Mouse (Mus musculus) liver, adult 2 months (tissue): ENCODE data around the gene Hacd2. TPM values are rescaled to one million over a fixed set of nuclear protein-coding genes. Genes with fewer than 3 reads are reported as not detected.
A peak's percentile ranks its signal among the peaks of the same experiment; 100 is the strongest.

ENCODE experiments used
- DNase-seq: peaks from one replicate; pipeline ENCODE4 v3.0.0-alpha.2; 2011; ENCODE audit warnings: low read depth, low spot score; ENCODE audit errors: extremely low read depth
- H3K27ac ChIP-seq: fragments of 200-500 bp; replicated peaks from 2 replicates; pipeline ENCODE4 v1.5.1; 2012; ENCODE audit warnings: low read depth, mild to moderate bottlenecking, control low read depth, inconsistent platforms, low read length; ENCODE audit not compliant: insufficient read depth
- H3K27me3 ChIP-seq: fragments of 200-500 bp; 2 replicates; pipeline ENCODE4 v1.6.1; 2012; ENCODE audit warnings: mild to moderate bottlenecking, moderate library complexity, low read length, inconsistent platforms; ENCODE audit not compliant: control insufficient read depth, insufficient read depth
- H3K36me3 ChIP-seq: fragments of 200-500 bp; 2 replicates; pipeline ENCODE4 v1.6.1; 2012; ENCODE audit warnings: low read length, inconsistent platforms; ENCODE audit not compliant: control insufficient read depth, insufficient read depth
- H3K4me1 ChIP-seq: fragments of 200-500 bp; 2 replicates; pipeline ENCODE4 v1.6.1; 2011; ENCODE audit warnings: low read length; ENCODE audit not compliant: control insufficient read depth, insufficient read depth
- H3K4me3 ChIP-seq: fragments of 200-500 bp; 2 replicates; pipeline ENCODE4 v1.5.1; 2011; ENCODE audit warnings: low read depth, mild to moderate bottlenecking, control low read depth, low read length, moderate library complexity; ENCODE audit not compliant: insufficient read depth
- H3K79me2 ChIP-seq: fragments of 200-500 bp; 2 replicates; pipeline ENCODE4 v1.6.1; 2012; ENCODE audit warnings: inconsistent platforms, mild to moderate bottlenecking, low read length, moderate library complexity; ENCODE audit not compliant: control insufficient read depth, insufficient read depth
- H3K9ac ChIP-seq: fragments of 200-500 bp; 2 replicates; pipeline ENCODE4 v1.6.1; 2012; ENCODE audit warnings: low read depth, mild to moderate bottlenecking, control low read depth, inconsistent platforms, low read length
- CTCF ChIP-seq: fragments of 200-500 bp; IDR thresholded peaks from 2 replicates; pipeline ENCODE4 v1.5.1; 2011; ENCODE audit warnings: low read depth, low read length, control low read depth
- POLR2A ChIP-seq: fragments of 200-500 bp; IDR thresholded peaks from 2 replicates; pipeline ENCODE4 v1.6.1; 2011; ENCODE audit warnings: low read length, control low read depth; ENCODE audit not compliant: insufficient read depth; ENCODE audit errors: extremely low read depth
- WGBS: fragments of 180-500 bp; shearing (Covaris S2); methylation state at CpG from one replicate; pipeline ENCODE4 v1.1.7; 2018; 5-methylcytosine and 5-hydroxymethylcytosine counted together
- polyA plus RNA-seq: library from polyadenylated mRNA; depleted of rRNA; stranded (reverse); fragments of >200 nt; gene quantifications from 2 replicates; pipeline ENCODE4 v1.2.3, GENCODE M21; 2012
- total RNA-seq: library from RNA; depleted of rRNA; stranded (reverse); fragments of >200 nt; gene quantifications from 2 replicates; pipeline ENCODE4 v1.2.3, GENCODE M21; 2014

Gene Hacd2
- total and polyA plus RNA-seq, 2 experiments, result 19.8 to 70.7 TPM

- no peak for TF ChIP-seq POLR2A
- TF ChIP-seq CTCF, result 0 out of 2 replicates have a peak, but pooled peaks have one; percentile 9
- no peaks in the 10 kb centered on the region for H3K79me2 ChIP-seq
- no peak overlapping the region for H3K9ac ChIP-seq
- H3K4me3 ChIP-seq, result no peak overlapping the region
- no peak for DNase-seq
- no peaks in the 10 kb centered on the region for H3K4me1 ChIP-seq
- H3K27ac ChIP-seq, result no peak overlapping the region
- no peaks in the 10 kb centered on the region for H3K27me3 ChIP-seq
- H3K36me3 ChIP-seq, result peaks cover 11% of the 10 kb centered on the region
- 74% methylated on average over 8 of the region's 8 CpGs for WGBS
Observed at GRCm38 (mm10) chr16:35111143-35111620, 89.0 kb downstream of the Hacd2 start.

- Histone ChIP-seq H3K4me3 (no peak overlapping the region), H3K36me3 (no peaks in the 10 kb centered on the region), H3K79me2 (no peaks in the 10 kb centered on the region), H3K27ac (no peak overlapping the region), H3K4me1 (no peaks in the 10 kb centered on the region), H3K27me3 (no peaks in the 10 kb centered on the region), H3K9ac (no peak overlapping the region)
- 88% methylated on average over 5 of the region's 5 CpGs for WGBS
- TF ChIP-seq CTCF (no peak), POLR2A (no peak)
- no peak for DNase-seq
Observed at GRCm38 (mm10) chr16:35113496-35113895, 91.3 kb downstream of the Hacd2 start.

GRCm38 (mm10) chr16:35116328-35116956, 94.2 kb downstream of the Hacd2 start:
- H3K79me2 ChIP-seq, result no peaks in the 10 kb centered on the region
- WGBS, result 87% methylated on average over 7 of the region's 7 CpGs
- H3K9ac ChIP-seq, result no peak overlapping the region
- no peaks in the 10 kb centered on the region for H3K27me3 ChIP-seq
- H3K36me3 ChIP-seq, result no peaks in the 10 kb centered on the region
- no peaks in the 10 kb centered on the region for H3K4me1 ChIP-seq
- no peak for DNase-seq
- TF ChIP-seq CTCF (no peak), POLR2A (no peak)
- H3K27ac ChIP-seq, result no peak overlapping the region
- no peak overlapping the region for H3K4me3 ChIP-seq

GRCm38 (mm10) chr16:35117436-35117835, 95.2 kb downstream of the Hacd2 start:
- no peak for DNase-seq
- 76% methylated on average over 7 of the region's 7 CpGs for WGBS

GRCm38 (mm10) chr16:35120603-35121002, 98.4 kb downstream of the Hacd2 start:
- H3K27ac ChIP-seq, result no peak overlapping the region

More at GRCm38 (mm10) chr16:35117436-35117835, 95.2 kb downstream of the Hacd2 start:
- Histone ChIP-seq H3K27ac (no peak overlapping the region), H3K4me1 (no peaks in the 10 kb centered on the region), H3K4me3 (no peak overlapping the region), H3K36me3 (no peaks in the 10 kb centered on the region), H3K27me3 (no peaks in the 10 kb centered on the region), H3K79me2 (no peaks in the 10 kb centered on the region), H3K9ac (no peak overlapping the region)
- TF ChIP-seq CTCF (no peak), POLR2A (no peak)

GRCm38 (mm10) chr16:35127270-35127669, 105.0 kb downstream of the Hacd2 start:
- 92% methylated on average over 5 of the region's 5 CpGs for WGBS
- Histone ChIP-seq H3K27me3 (no peaks in the 10 kb centered on the region), H3K36me3 (no peaks in the 10 kb centered on the region)

More at GRCm38 (mm10) chr16:35120603-35121002, 98.4 kb downstream of the Hacd2 start:
- WGBS, result 66% methylated on average over 4 of the region's 4 CpGs
- H3K36me3 ChIP-seq, result no peaks in the 10 kb centered on the region
- no peaks in the 10 kb centered on the region for H3K27me3 ChIP-seq
- H3K9ac ChIP-seq, result no peak overlapping the region
- no peaks in the 10 kb centered on the region for H3K79me2 ChIP-seq
- TF ChIP-seq POLR2A (no peak), CTCF (no peak)
- H3K4me3 ChIP-seq, result no peak overlapping the region
- DNase-seq, result no peak
- H3K4me1 ChIP-seq, result no peaks in the 10 kb centered on the region

More at GRCm38 (mm10) chr16:35127270-35127669, 105.0 kb downstream of the Hacd2 start:
- Histone ChIP-seq H3K4me1 (no peaks in the 10 kb centered on the region), H3K79me2 (no peaks in the 10 kb centered on the region), H3K27ac (no peak overlapping the region), H3K9ac (no peak overlapping the region), H3K4me3 (no peak overlapping the region)
- DNase-seq, result no peak
- TF ChIP-seq POLR2A (no peak), CTCF (no peak)
